Mouse (Mus musculus) bone marrow macrophage, adult 2 months (primary cell): Measurements from ENCODE around the gene Spocd1.

Experiments used
- CTCF ChIP-seq: IDR thresholded peaks from 2 replicates; pipeline ENCODE4 v1.5.1; 2012; ENCODE audit warnings: low read depth, mild to moderate bottlenecking, low read length, moderate library complexity
- POLR2A ChIP-seq: IDR thresholded peaks from 2 replicates; pipeline ENCODE4 v1.6.1; 2012; ENCODE audit warnings: mild to moderate bottlenecking, low read depth, low read length, borderline replicate concordance

DNA sequence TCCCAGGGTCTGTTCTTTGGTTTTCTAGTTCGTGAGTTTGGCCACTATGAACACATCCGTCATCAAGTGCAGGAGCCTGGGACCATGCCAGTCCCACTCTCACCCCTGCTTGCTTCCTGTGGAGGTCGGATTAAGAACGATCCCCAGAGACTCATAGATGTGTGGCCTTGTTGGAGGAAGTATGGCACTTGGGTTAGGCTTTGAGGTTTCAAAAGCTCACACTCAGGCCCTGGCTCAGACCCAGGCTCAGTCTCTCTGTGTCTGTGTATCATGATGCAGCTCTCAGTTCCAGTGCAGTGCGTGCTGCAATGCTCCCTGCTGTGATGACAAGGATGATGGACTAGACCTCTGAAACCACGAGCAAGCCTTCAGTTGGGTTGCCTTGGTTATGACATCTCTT, 4.4 kb upstream of the Spocd1 start:
- no peak for TF ChIP-seq CTCF
- TF ChIP-seq POLR2A = no peak
